Mouse (Mus musculus): Measurements from ENCODE around the gene Nccrp1. TPM values are rescaled to one million over a fixed set of nuclear protein-coding genes. Genes with fewer than 3 reads are reported as not detected.

Gene Nccrp1
- polyA plus RNA-seq, 1 experiment from 2014 or later = not detected

DNA sequence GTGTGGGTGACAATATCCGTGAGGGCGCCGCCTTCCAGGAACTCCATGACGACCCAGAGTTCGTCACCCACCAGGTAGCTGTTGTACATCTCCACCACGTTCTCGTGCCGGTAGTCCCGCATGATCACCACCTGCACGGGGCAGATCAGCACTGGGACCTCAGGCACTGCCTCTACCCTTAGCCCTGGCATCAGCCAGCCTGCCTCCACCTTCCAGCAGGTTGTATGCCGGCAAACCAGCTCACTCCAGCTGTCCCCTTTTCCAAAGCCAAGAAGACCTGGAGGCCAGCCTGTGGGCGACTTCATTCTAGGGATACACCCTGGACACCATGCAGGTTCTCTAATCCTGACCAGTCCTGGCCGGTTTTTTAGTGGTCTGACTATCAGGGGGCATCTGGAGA is 15.9 kb upstream of the Nccrp1 start:
- Histone ChIP-seq H3K27ac (no peak overlapping the region), H3K4me1 (no peaks in the 10 kb centered on the region), H3K9me3 (no peaks in the 10 kb centered on the region), H3K4me3 (replicated peaks) (no peak overlapping the region), H3K9ac (no peak overlapping the region), H3K27me3 (no peaks in the 10 kb centered on the region), H3K4me2 (no peak overlapping the region), H3K36me3 (replicated peaks) (peaks cover 93% of the 10 kb centered on the region)
- ATAC-seq (ENCODE audit: low FRiP score) = no peak
- WGBS = 94% methylated on average over 13 of the region's 13 CpGs

DNA sequence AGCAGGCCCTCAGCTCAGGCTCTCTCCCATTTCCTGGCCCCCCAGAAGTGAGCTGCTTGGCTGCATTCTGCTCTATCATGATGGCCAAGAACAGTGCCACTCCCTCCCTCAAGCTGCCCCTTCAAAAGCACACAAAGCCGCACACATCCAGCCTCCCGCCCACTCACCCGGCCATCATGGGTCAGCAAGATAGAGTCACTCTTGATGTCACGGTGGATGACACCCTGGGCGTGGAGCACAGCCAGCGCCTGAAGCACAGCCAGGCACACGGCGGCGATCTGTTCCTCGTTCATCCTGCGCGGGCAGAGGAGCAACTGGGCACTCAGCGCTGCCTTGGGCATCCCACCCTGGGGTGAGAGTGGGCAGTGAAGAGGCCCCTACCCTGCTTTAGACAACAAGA is 15.3 kb upstream of the Nccrp1 start:
- Histone ChIP-seq H3K27me3 (no peaks in the 10 kb centered on the region), H3K4me3 (replicated peaks) (no peak overlapping the region), H3K9ac (no peak overlapping the region), H3K27ac (no peak overlapping the region), H3K9me3 (no peaks in the 10 kb centered on the region), H3K4me2 (no peak overlapping the region), H3K36me3 (replicated peaks) (peaks cover 87% of the 10 kb centered on the region), H3K4me1 (no peaks in the 10 kb centered on the region)
- WGBS = 94% methylated on average over 13 of the region's 13 CpGs
- no peak for ATAC-seq (ENCODE audit: low FRiP score)

GRCm38 (mm10) chr7:28561967-28562366 is 14.9 kb upstream of the Nccrp1 start:
- H3K4me3 ChIP-seq (replicated peaks) = no peak overlapping the region
- WGBS = 92% methylated on average over 11 of the region's 11 CpGs
- no peak for ATAC-seq (ENCODE audit: low FRiP score)
- H3K4me2 ChIP-seq = no peak overlapping the region
- H3K36me3 ChIP-seq (replicated peaks) = peaks cover 83% of the 10 kb centered on the region
- no peak overlapping the region for H3K27ac ChIP-seq
- H3K27me3 ChIP-seq = no peaks in the 10 kb centered on the region
- no peaks in the 10 kb centered on the region for H3K9me3 ChIP-seq
- H3K9ac ChIP-seq = no peak overlapping the region
- H3K4me1 ChIP-seq = no peaks in the 10 kb centered on the region

DNA sequence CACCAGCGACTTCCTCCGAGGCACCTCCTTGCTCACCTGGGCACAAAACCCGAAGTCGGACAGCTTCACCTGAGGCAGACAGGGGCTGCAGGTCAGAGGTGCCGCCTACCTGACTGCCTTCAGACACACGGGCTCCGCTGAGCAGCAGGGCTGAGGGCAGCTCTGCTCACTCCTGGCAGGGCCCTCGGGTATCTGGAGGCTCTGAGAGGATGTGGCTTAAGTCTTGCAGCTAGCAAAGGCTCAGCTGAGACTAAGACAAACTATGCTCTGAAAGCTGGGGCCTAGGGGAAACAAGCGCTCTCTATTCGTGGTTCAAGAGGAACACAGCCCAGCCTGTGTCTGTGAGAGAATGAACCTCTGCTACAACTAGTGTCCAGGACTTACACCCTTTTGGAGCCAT is 13.8 kb upstream of the Nccrp1 start:
- WGBS = 96% methylated on average over 10 of the region's 10 CpGs
- Histone ChIP-seq H3K27ac (no peak overlapping the region), H3K9ac (no peak overlapping the region), H3K36me3 (replicated peaks) (peaks cover 72% of the 10 kb centered on the region), H3K4me3 (replicated peaks) (no peak overlapping the region), H3K9me3 (no peaks in the 10 kb centered on the region), H3K27me3 (no peaks in the 10 kb centered on the region), H3K4me1 (peaks cover 4% of the 10 kb centered on the region; the same call in 1 of the 2 replicates), H3K4me2 (no peak overlapping the region)
- no peak for ATAC-seq (ENCODE audit: low FRiP score)

DNA sequence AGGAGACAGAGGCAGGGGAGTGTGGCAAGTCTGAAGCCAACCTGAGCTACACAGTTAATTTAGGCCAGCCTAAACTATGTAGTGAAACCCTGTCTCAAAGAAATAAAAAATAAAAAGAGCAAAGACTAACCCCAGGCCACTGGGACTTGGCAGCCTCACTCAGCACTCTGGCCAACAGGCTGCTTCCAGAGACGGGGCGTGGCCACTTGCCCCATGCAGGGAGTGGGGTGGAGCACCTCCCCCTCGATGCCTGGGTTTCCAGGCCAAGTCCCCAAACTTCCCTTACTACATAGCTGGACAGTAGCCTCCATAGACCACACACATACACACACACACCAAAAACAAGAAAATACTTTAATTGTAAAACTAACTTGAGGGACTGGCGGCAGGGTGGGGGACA is 11.4 kb upstream of the Nccrp1 start:
- Histone ChIP-seq H3K27ac (no peak overlapping the region), H3K4me3 (replicated peaks) (no peak overlapping the region), H3K4me2 (no peak overlapping the region), H3K9ac (no peak overlapping the region), H3K27me3 (no peaks in the 10 kb centered on the region), H3K36me3 (replicated peaks) (peaks cover 48% of the 10 kb centered on the region), H3K4me1 (peaks cover 5% of the 10 kb centered on the region; the same call in 1 of the 2 replicates), H3K9me3 (no peaks in the 10 kb centered on the region)
- WGBS = 71% methylated on average over 4 of the region's 4 CpGs
- no peak for ATAC-seq (ENCODE audit: low FRiP score)

- H3K4me2 ChIP-seq = no peak overlapping the region
- peaks cover 5% of the 10 kb centered on the region; the same call in 1 of the 2 replicates for H3K4me1 ChIP-seq
- 84% methylated on average over 6 of the region's 6 CpGs for WGBS
- peaks cover 40% of the 10 kb centered on the region for H3K36me3 ChIP-seq (replicated peaks)
- H3K4me3 ChIP-seq (replicated peaks) = no peak overlapping the region
- ATAC-seq (ENCODE audit: low FRiP score) = no peak
- 0 out of 2 replicates have a peak, but pooled peaks cover 3% of the 10 kb centered on the region for H3K9me3 ChIP-seq
- H3K27ac ChIP-seq = no peak overlapping the region
- H3K9ac ChIP-seq = no peak overlapping the region; the same call in 1 of the 2 replicates
- no peaks in the 10 kb centered on the region for H3K27me3 ChIP-seq
Measured at GRCm38 (mm10) chr7:28557708-28558107, 10.7 kb upstream of the Nccrp1 start.

DNA sequence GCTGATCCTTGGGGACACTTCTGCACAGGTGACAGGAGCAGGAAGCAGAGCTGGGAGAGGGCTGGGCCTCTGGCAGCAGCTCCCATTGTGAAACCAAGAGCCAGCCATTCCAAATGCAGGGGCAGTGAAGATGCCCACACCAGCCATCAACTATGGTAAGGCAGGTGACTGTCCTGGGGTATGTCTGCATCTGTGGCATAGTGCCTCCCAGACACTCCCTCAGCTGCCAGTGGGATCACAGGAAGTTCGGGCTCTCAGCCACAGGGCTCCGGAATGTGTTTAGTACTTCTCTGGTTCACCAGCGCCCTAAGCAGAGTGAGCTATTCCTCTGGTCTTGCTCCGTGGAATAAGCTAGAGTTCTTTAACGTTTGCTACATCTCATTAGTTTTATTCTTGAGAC is 10.0 kb upstream of the Nccrp1 start:
- WGBS = 83% methylated on average over 5 of the region's 5 CpGs
- no peak for ATAC-seq (ENCODE audit: low FRiP score)
- Histone ChIP-seq H3K4me1 (peaks cover 5% of the 10 kb centered on the region; the same call in 1 of the 2 replicates), H3K9ac (no peak overlapping the region), H3K27ac (no peak overlapping the region), H3K9me3 (peaks cover 7% of the 10 kb centered on the region; the same call in 1 of the 2 replicates), H3K36me3 (replicated peaks) (peaks cover 34% of the 10 kb centered on the region), H3K4me2 (no peak overlapping the region), H3K4me3 (replicated peaks) (no peak overlapping the region), H3K27me3 (no peaks in the 10 kb centered on the region)

DNA sequence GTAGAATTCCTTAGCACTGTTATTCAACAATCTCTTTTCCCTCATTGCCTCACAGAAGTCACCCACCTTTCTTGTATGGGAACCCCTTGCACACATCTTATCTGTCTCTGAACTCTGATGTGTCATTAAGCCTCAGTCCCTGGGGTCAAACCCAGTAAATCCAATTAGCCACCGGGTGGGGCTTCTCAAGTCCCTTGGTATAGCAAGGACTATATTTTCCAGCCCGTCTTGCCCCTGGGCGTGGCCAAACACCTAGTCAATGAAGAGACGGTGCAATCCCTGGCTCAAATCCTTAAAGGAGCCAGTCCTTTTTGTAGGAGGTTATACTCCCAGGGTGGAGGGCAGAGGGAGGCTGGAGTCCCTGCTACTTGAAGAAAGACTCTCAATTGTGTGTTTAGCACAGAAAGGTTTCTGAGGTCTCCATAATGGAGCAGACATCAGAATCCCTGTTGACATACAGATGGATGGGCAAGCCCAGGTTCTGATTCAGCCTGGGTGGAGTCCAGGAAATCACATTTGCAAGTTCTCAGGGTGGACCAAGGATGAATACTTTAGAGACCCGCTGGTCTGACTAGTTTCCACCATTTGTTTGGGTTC is 9.0 kb upstream of the Nccrp1 start:
- Histone ChIP-seq H3K9ac (no peak overlapping the region), H3K27me3 (no peaks in the 10 kb centered on the region), H3K27ac (0 out of 2 replicates have a peak overlapping the region, but pooled peaks have one; percentile 13), H3K4me1 (peaks cover 5% of the 10 kb centered on the region; the same call in 1 of the 2 replicates), H3K36me3 (replicated peaks) (peaks cover 28% of the 10 kb centered on the region), H3K4me3 (replicated peaks) (no peak overlapping the region), H3K9me3 (peaks cover 7% of the 10 kb centered on the region; the same call in 1 of the 2 replicates), H3K4me2 (no peak overlapping the region)
- no peak for ATAC-seq (ENCODE audit: low FRiP score)
- WGBS = 23% methylated on average over 5 of the region's 5 CpGs

- ATAC-seq (ENCODE audit: low FRiP score) = no peak
- 92% methylated on average over 6 of the region's 6 CpGs for WGBS
Measured at GRCm38 (mm10) chr7:28553076-28553475, 6.0 kb upstream of the Nccrp1 start.

DNA sequence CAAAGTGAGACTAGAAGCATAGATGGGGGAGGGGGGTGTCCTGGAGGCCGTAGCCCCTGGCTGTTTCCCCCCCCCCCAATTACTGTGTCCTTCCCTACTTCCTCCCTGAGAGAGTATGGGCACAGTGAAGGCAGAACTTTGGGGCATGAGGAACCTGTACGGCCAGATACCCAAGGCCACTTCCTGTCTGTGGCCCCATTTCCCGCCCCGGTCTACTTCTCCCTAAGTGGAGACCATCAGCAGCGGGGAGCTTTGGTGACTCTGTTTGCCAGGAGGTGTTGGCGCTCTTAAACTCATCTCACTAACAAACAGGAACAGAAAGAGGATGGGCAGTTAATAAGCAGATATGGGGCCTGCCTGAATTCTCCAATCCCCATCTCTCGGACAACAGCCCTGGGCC is 574 bp upstream of the Nccrp1 start:
- Histone ChIP-seq H3K4me2 (no peak overlapping the region), H3K4me1 (peaks cover 19% of the 10 kb centered on the region), H3K9ac (no peak overlapping the region), H3K36me3 (replicated peaks) (no peaks in the 10 kb centered on the region), H3K9me3 (peaks cover 3% of the 10 kb centered on the region; the same call in 1 of the 2 replicates), H3K27ac (no peak overlapping the region), H3K27me3 (peaks cover 55% of the 10 kb centered on the region), H3K4me3 (replicated peaks) (no peak overlapping the region)
- no peak for ATAC-seq (ENCODE audit: low FRiP score)
- WGBS = 77% methylated on average over 7 of the region's 7 CpGs

More at GRCm38 (mm10) chr7:28553076-28553475, 6.0 kb upstream of the Nccrp1 start:
- peaks cover 5% of the 10 kb centered on the region; the same call in 1 of the 2 replicates for H3K4me1 ChIP-seq
- no peaks in the 10 kb centered on the region for H3K36me3 ChIP-seq (replicated peaks)
- peaks cover 7% of the 10 kb centered on the region; the same call in 1 of the 2 replicates for H3K9me3 ChIP-seq
- H3K27me3 ChIP-seq = peaks cover 6% of the 10 kb centered on the region
- H3K9ac ChIP-seq = no peak overlapping the region
- H3K27ac ChIP-seq = no peak overlapping the region
- no peak overlapping the region for H3K4me3 ChIP-seq (replicated peaks)
- H3K4me2 ChIP-seq = no peak overlapping the region

- peak overlapping the region; percentile 34 for H3K4me3 ChIP-seq (replicated peaks)
- H3K27ac ChIP-seq = no peak overlapping the region
- WGBS = 1% methylated on average over 22 of the region's 22 CpGs
- no peaks in the 10 kb centered on the region for H3K36me3 ChIP-seq (replicated peaks)
- peak overlapping the region; percentile 59 for H3K4me2 ChIP-seq
- H3K4me1 ChIP-seq = peaks cover 19% of the 10 kb centered on the region
- peak overlapping the region; percentile 45 for H3K9ac ChIP-seq
- peaks cover 57% of the 10 kb centered on the region for H3K27me3 ChIP-seq
- no peaks in the 10 kb centered on the region for H3K9me3 ChIP-seq
- no peak for ATAC-seq (ENCODE audit: low FRiP score)
Measured at GRCm38 (mm10) chr7:28546649-28547048, 405 bp downstream of the Nccrp1 start.

GRCm38 (mm10) chr7:28545891-28546210 is 1.2 kb downstream of the Nccrp1 start:
- Histone ChIP-seq H3K27me3 (peaks cover 57% of the 10 kb centered on the region), H3K4me3 (replicated peaks) (no peak overlapping the region), H3K9me3 (no peaks in the 10 kb centered on the region), H3K9ac (no peak overlapping the region), H3K27ac (no peak overlapping the region), H3K4me1 (peaks cover 19% of the 10 kb centered on the region), H3K4me2 (0 out of 2 replicates have a peak overlapping the region, but pooled peaks have one; percentile 59), H3K36me3 (replicated peaks) (no peaks in the 10 kb centered on the region)
- no peak for ATAC-seq (ENCODE audit: low FRiP score)
- WGBS = 38% methylated on average over 7 of the region's 7 CpGs
